Mouse (Mus musculus) heart, adult 2 months (tissue): Measurements from ENCODE around the gene Pcf11. TPM values are rescaled to one million over a fixed set of nuclear protein-coding genes. Genes with fewer than 3 reads are reported as not detected.

ENCODE experiments used
- DNase-seq, 2 experiments: peaks; one replicate each; pipeline ENCODE4 v3.0.0; 2021
- H3K27ac ChIP-seq: fragments of 200-600 bp; 2 replicates; pipeline ENCODE4 v1.8.1; 2022
- H3K27me3 ChIP-seq: fragments of 200-500 bp; 2 replicates; pipeline ENCODE4 v1.6.1; 2012; ENCODE audit warnings: mild to moderate bottlenecking, low read length, inconsistent platforms, mixed read lengths; ENCODE audit not compliant: control insufficient read depth, insufficient read depth
- H3K36me3 ChIP-seq: fragments of 200-500 bp; 2 replicates; pipeline ENCODE4 v1.6.1; 2012; ENCODE audit warnings: low read length, inconsistent platforms; ENCODE audit not compliant: control insufficient read depth, insufficient read depth
- H3K4me1 ChIP-seq: fragments of 200-500 bp; 2 replicates; pipeline ENCODE4 v1.6.1; 2011; ENCODE audit warnings: low read length; ENCODE audit not compliant: control insufficient read depth, insufficient read depth
- H3K4me3 ChIP-seq: fragments of 200-600 bp; 2 replicates; pipeline ENCODE4 v1.8.1; 2022
- H3K79me2 ChIP-seq: fragments of 200-500 bp; replicated peaks from 2 replicates; pipeline ENCODE4 v1.6.1; 2012; ENCODE audit warnings: mild to moderate bottlenecking, inconsistent platforms, low read length, moderate library complexity, mixed read lengths; ENCODE audit not compliant: control insufficient read depth, insufficient read depth
- H3K9ac ChIP-seq: fragments of 200-500 bp; 2 replicates; pipeline ENCODE4 v1.6.1; 2012; ENCODE audit warnings: low read depth, mild to moderate bottlenecking, control low read depth, inconsistent platforms, low read length, mixed read lengths
- CTCF ChIP-seq: fragments of 200-600 bp; IDR thresholded peaks from 2 replicates; pipeline ENCODE4 v1.8.1; 2022; ENCODE audit warnings: antibody characterized with exemption, mild to moderate bottlenecking, moderate library complexity
- EP300 ChIP-seq: fragments of 200-500 bp; IDR thresholded peaks from 2 replicates; pipeline ENCODE4 v1.6.1; 2011; ENCODE audit warnings: low read depth, low read length, control low read depth; ENCODE audit not compliant: insufficient read depth
- POLR2A ChIP-seq: fragments of 200-500 bp; IDR thresholded peaks from 2 replicates; pipeline ENCODE4 v1.6.1; 2011; ENCODE audit warnings: mild to moderate bottlenecking, low read depth, low read length, control low read depth; ENCODE audit not compliant: insufficient read depth
- WGBS: fragments of 180-500 bp; shearing (Covaris S2); methylation state at CpG from one replicate; pipeline ENCODE4 v1.1.7; 2018; 5-methylcytosine and 5-hydroxymethylcytosine counted together
- intact Hi-C: fragments of 180-260 bp; cut with DNase I; formaldehyde crosslinking; loops from one replicate; pipeline ENCODE4 v1.15.1; 2025
- polyA plus RNA-seq: library from polyadenylated mRNA; depleted of rRNA; stranded (reverse); fragments of >200 nt; gene quantifications from 2 replicates; pipeline ENCODE4 v1.2.3, GENCODE M21; 2012
- total RNA-seq, 2 experiments: library from RNA; stranded (reverse); gene quantifications; 2 replicates each; pipeline ENCODE4 v1.2.3; 2021

Pcf11 gene
- total and polyA plus RNA-seq, 3 experiments = 8.7 to 25.0 (median 22.4) TPM

- Histone ChIP-seq H3K4me3 (no peak overlapping the region), H3K9ac (no peak overlapping the region), H3K27ac (no peak overlapping the region), H3K79me2 (no peaks in the 10 kb centered on the region), H3K4me1 (no peaks in the 10 kb centered on the region), H3K36me3 (no peaks in the 10 kb centered on the region), H3K27me3 (peaks cover 2% of the 10 kb centered on the region)
- no peak for DNase-seq
- intact Hi-C loops = no loop called here
- TF ChIP-seq POLR2A = no peak
- TF ChIP-seq EP300 = no peak
- TF ChIP-seq CTCF = no peak
- WGBS = 52% methylated on average over 4 of the region's 4 CpGs
Observed at GRCm38 (mm10) chr7:92677346-92677745, 7.6 kb upstream of the Pcf11 start.

- no peaks in the 10 kb centered on the region for H3K27me3 ChIP-seq
- no peaks in the 10 kb centered on the region for H3K79me2 ChIP-seq
- no peaks in the 10 kb centered on the region for H3K36me3 ChIP-seq
- DNase-seq = no peak
- intact Hi-C loops = no loop called here
- 86% methylated on average over 3 of the region's 3 CpGs for WGBS
- no peak overlapping the region for H3K4me3 ChIP-seq
- TF ChIP-seq EP300 (no peak), POLR2A (no peak), CTCF (no peak)
- no peaks in the 10 kb centered on the region; the same call in 1 of the 2 replicates for H3K4me1 ChIP-seq
- no peak overlapping the region for H3K27ac ChIP-seq
- no peak overlapping the region for H3K9ac ChIP-seq
Observed at GRCm38 (mm10) chr7:92675131-92675530, 5.4 kb upstream of the Pcf11 start.

- Histone ChIP-seq H3K27me3 (no peaks in the 10 kb centered on the region), H3K9ac (peak overlapping the region; percentile 95), H3K4me3 (peak overlapping the region; percentile 79), H3K4me1 (peaks cover 4% of the 10 kb centered on the region), H3K36me3 (peaks cover 16% of the 10 kb centered on the region), H3K79me2 (peaks cover 1% of the 10 kb centered on the region), H3K27ac (peak overlapping the region; percentile 98)
- intact Hi-C loops = loop anchor here (1.0 to 2.0 kb wide), 4 partner anchors 22 to 108 kb away; partner anchors contain the start of genes Ankrd42, Ccdc90b and Rab30
- under 1% methylated on average over 29 of the region's 29 CpGs for WGBS
- TF ChIP-seq CTCF = no peak
- 0 out of 2 replicates have a peak, but pooled peaks have one; percentile 28 for TF ChIP-seq POLR2A
- DNase-seq = peak; percentile 73
Observed at GRCm38 (mm10) chr7:92668791-92669506, 785 bp downstream of the Pcf11 start.

GRCm38 (mm10) chr7:92666274-92666820 lies 3.4 kb downstream of the Pcf11 start:
- Histone ChIP-seq H3K36me3 (peaks cover 22% of the 10 kb centered on the region), H3K27ac (no peak overlapping the region), H3K4me3 (no peak overlapping the region), H3K79me2 (peaks cover 1% of the 10 kb centered on the region), H3K27me3 (no peaks in the 10 kb centered on the region), H3K9ac (no peak overlapping the region), H3K4me1 (peaks cover 4% of the 10 kb centered on the region)
- peak in 1 of 2 experiments; percentile 18 for DNase-seq
- TF ChIP-seq POLR2A (peak; percentile 40; the same call in 1 of the 2 replicates), EP300 (no peak)
- 56% methylated on average over 7 of the region's 7 CpGs for WGBS
- intact Hi-C loops = no loop called here

- intact Hi-C loops = no loop called here
- TF ChIP-seq POLR2A (no peak), CTCF (no peak), EP300 (no peak)
Observed at GRCm38 (mm10) chr7:92658050-92658449, 11.7 kb downstream of the Pcf11 start.

GRCm38 (mm10) chr7:92656386-92656785 lies 13.3 kb downstream of the Pcf11 start:
- intact Hi-C loops = no loop called here
- H3K36me3 ChIP-seq = peaks cover 44% of the 10 kb centered on the region
- TF ChIP-seq CTCF = no peak
- no peak for TF ChIP-seq EP300
- H3K4me3 ChIP-seq = no peak overlapping the region
- no peak overlapping the region for H3K27ac ChIP-seq
- no peaks in the 10 kb centered on the region for H3K79me2 ChIP-seq
- H3K4me1 ChIP-seq = peaks cover 3% of the 10 kb centered on the region
- H3K9ac ChIP-seq = no peak overlapping the region
- no peak for DNase-seq
- H3K27me3 ChIP-seq = no peaks in the 10 kb centered on the region
- 72% methylated on average over 2 of the region's 2 CpGs for WGBS

More at GRCm38 (mm10) chr7:92658050-92658449, 11.7 kb downstream of the Pcf11 start:
- Histone ChIP-seq H3K79me2 (no peaks in the 10 kb centered on the region), H3K4me1 (peaks cover 2% of the 10 kb centered on the region), H3K27me3 (no peaks in the 10 kb centered on the region), H3K9ac (no peak overlapping the region), H3K27ac (no peak overlapping the region), H3K36me3 (peaks cover 47% of the 10 kb centered on the region), H3K4me3 (no peak overlapping the region)
- no peak for DNase-seq
- WGBS = 98% methylated on average over 5 of the region's 5 CpGs
